Mouse (Mus musculus) brain, embryonic 14.5 days (tissue): ENCODE data around the gene Dip2c. TPM values are rescaled to one million over a fixed set of nuclear protein-coding genes. Genes with fewer than 3 reads are reported as not detected.

Experiments used
- DNase-seq: peaks from one replicate; pipeline ENCODE4 v3.0.0-alpha.2; 2011; ENCODE audit warnings: low read depth
- CTCF ChIP-seq: fragments of 200-500 bp; IDR thresholded peaks from 2 replicates; pipeline ENCODE4 v1.5.1; 2012; ENCODE audit warnings: inconsistent platforms, mild to moderate bottlenecking, moderate library complexity, borderline replicate concordance; ENCODE audit not compliant: insufficient read depth, insufficient read length; ENCODE audit errors: extremely low read depth
- POLR2A ChIP-seq: fragments of 200-500 bp; IDR thresholded peaks from 2 replicates; pipeline ENCODE4 v1.6.1; 2012; ENCODE audit warnings: mild to moderate bottlenecking, inconsistent platforms, borderline replicate concordance; ENCODE audit not compliant: poor library complexity, insufficient read depth, insufficient read length, severe bottlenecking; ENCODE audit errors: extremely low read depth
- polyA plus RNA-seq: library from polyadenylated mRNA; depleted of rRNA; stranded (reverse); fragments of >200 nt; gene quantifications from 2 replicates; pipeline ENCODE4 v1.2.3, GENCODE M21; 2012; rRNA removed

The Dip2c gene
- polyA plus RNA-seq, 1 experiment, result 29.5 TPM

GRCm38 (mm10) chr13:9712409-9712808 is 436.1 kb downstream of the Dip2c start:
- DNase-seq, result peak; percentile 12
- TF ChIP-seq POLR2A, result no peak
- TF ChIP-seq CTCF, result no peak

- DNase-seq, result no peak
- TF ChIP-seq POLR2A (no peak), CTCF (no peak)
Measured at GRCm38 (mm10) chr13:9712971-9713370, 436.6 kb downstream of the Dip2c start.

GRCm38 (mm10) chr13:9713462-9714134 is 437.3 kb downstream of the Dip2c start:
- TF ChIP-seq CTCF (no peak), POLR2A (no peak)
- DNase-seq, result peak; percentile 10

- TF ChIP-seq CTCF, result no peak
- TF ChIP-seq POLR2A, result no peak
- no peak for DNase-seq
Measured at GRCm38 (mm10) chr13:9715224-9715623, 438.9 kb downstream of the Dip2c start.

Other genes starting within 250 kb of the Dip2c start
- gene Larp4b, start 182.6 kb upstream of the Dip2c start, polyA plus RNA-seq, result 23.0 and 35.2 TPM in 2 replicates